Mouse (Mus musculus): ENCODE measurements at regions not wholly inside any gene's neighbourhood (a gene's known extent, or its start where the extent isn't known, plus 50 kb on each side); places are given as distances from the start of the nearest gene placed in this dataset.

- TF ChIP-seq POLR2A (IDR thresholded peaks at IDR 0.05; ENCODE audit: insufficient read depth, low read depth, low read length) (no peak), CTCF (IDR thresholded peaks at IDR 0.05; ENCODE audit: insufficient read depth, low read depth, low read length) (no peak)
These were observed 191.5 kb upstream of the Rgma start for GRCm38 (mm10) chr7:73183761-73184160.
